Mouse (Mus musculus) T-helper 17 cell (primary cell): ENCODE measurements around the gene Caskin1.

ENCODE experiments used
- in situ Hi-C, 2 experiments: fragments of 300-600 bp; cut with MboI, MseI; formaldehyde crosslinking; loops; 1 replicate in 1 of 2; 2 replicates in 1 of 2; pipeline ENCODE4 v1.15.1; 2025; ENCODE audit warnings: high pct_unique_total_duplicates in 2 of 2

The Caskin1 gene

DNA sequence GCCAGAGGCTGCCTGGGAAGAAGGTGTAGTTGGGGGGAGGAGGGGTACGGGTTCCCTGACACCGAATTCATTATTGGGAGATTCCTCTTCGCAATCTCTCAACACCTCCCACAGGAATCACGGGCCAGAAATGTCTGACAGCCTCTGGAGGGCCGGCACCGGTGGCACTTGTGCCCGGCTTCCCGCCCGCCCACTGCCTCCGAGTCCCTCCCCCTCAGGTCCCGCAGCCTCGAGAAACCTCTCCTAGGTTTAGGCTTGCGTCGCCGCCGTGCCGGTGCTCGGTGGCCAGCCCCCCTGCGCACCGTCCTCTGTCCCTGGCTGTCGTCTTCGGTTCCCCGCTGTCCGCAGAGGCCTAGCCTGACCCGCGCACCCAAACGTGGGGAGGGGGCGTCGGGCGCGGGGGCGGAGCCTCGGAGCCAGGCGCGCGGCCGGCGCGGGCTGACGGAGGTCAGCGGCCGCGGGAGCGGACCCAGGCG, at the start of gene Caskin1:
Gene Caskin1, plus strand, starts transcription at position 416 of the 476 bp plus-strand sequence.
- in situ Hi-C loops: no loop called here

- in situ Hi-C loops: loop anchor here in 1 of 2 experiments (5.0 kb wide), 1 partner anchor 53 kb away; no protein-coding TSS in a partner anchor
Observed at GRCm38 (mm10) chr17:24440377-24440776, 48.0 kb upstream of the Caskin1 start.

GRCm38 (mm10) chr17:24441148-24441547, 47.3 kb upstream of the Caskin1 start:
- in situ Hi-C loops: loop anchor here in 1 of 2 experiments (5.0 kb wide), 1 partner anchor 54 kb away; no protein-coding TSS in a partner anchor

GRCm38 (mm10) chr17:24442107-24442506, 46.3 kb upstream of the Caskin1 start:
- in situ Hi-C loops: loop anchor here in 1 of 2 experiments (5.0 kb wide), 1 partner anchor 55 kb away; no protein-coding TSS in a partner anchor

- in situ Hi-C loops: loop anchor here in 1 of 2 experiments (5.0 kb wide), 1 partner anchor 55 kb away; no protein-coding TSS in a partner anchor
Observed at GRCm38 (mm10) chr17:24442632-24443155, 45.7 kb upstream of the Caskin1 start, which contains the start of gene Dnase1l2. Dnase1l2 (minus strand) TSS chr17:24443105.

GRCm38 (mm10) chr17:24443409-24443808, 45.0 kb upstream of the Caskin1 start:
- in situ Hi-C loops: loop anchor here in 1 of 2 experiments (5.0 kb wide), 1 partner anchor 56 kb away; no protein-coding TSS in a partner anchor

- in situ Hi-C loops: no loop called here
Observed at GRCm38 (mm10) chr17:24446590-24446989, 41.8 kb upstream of the Caskin1 start.

GRCm38 (mm10) chr17:24449507-24449906, 38.9 kb upstream of the Caskin1 start:
- in situ Hi-C loops: no loop called here

- in situ Hi-C loops: loop anchor here in 1 of 2 experiments (25.0 kb wide), 1 partner anchor 1461 kb away; the partner anchor contains the start of gene Rab40c
Observed at GRCm38 (mm10) chr17:24451220-24451619, 37.2 kb upstream of the Caskin1 start.

DNA sequence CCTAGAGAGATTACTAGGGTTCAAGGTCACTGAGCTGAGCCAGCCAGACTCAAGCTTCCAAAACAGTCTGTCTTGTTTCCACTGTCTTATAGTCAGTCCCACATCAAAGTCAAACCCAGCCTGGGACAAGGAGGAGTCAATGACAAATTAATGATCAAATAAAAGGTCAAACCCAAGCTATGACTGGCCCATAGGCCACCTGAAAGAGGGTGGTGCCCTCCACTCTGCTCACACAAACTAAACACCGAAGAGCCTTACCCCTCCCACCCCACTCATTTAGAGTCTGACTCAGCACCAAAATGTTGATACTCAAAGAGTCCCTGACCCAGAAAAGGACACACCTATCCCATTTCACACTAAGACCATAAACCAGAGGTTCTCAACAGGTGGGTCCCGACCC, 35.0 kb upstream of the Caskin1 start:
- in situ Hi-C loops: loop anchor here in 1 of 2 experiments (25.0 kb wide), 1 partner anchor 1459 kb away; the partner anchor contains the start of gene Rab40c

DNA sequence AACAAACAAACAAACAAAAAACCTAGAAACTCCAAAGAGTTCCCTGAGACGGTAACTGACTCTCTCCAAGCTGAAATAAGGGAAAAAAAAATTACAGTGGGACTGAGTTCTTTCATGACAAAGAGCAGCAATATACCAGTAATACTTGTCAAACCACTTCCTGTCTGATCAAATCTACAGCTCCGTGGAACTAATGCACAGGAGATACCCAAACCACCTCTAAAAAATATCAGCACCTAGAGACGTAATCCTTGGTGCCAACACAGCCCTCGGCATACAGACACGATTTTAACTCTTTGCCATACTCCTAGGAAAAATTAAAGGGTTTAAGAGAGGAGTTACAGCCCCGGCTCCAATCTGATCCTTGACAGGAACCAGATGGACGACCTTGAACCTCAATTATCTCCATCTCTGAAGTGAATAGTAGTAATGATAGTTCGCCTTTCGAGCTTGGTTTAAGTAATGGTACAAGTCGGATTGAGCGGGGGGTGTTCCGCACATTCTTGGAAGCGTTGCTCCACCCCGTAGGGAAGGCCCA, 34.1 kb upstream of the Caskin1 start:
- in situ Hi-C loops: loop anchor here in 1 of 2 experiments (25.0 kb wide), 1 partner anchor 1458 kb away; the partner anchor contains the start of gene Rab40c

GRCm38 (mm10) chr17:24454756-24455522, 33.5 kb upstream of the Caskin1 start:
- in situ Hi-C loops: loop anchor here (5.0 to 25.0 kb wide), 2 partner anchors 973 to 1457 kb away; partner anchors contain the start of gene Rab40c (in 1 of the 2)

- in situ Hi-C loops: loop anchor here (5.0 to 25.0 kb wide), 2 partner anchors 973 to 1457 kb away; partner anchors contain the start of gene Rab40c (in 1 of the 2)
Observed at GRCm38 (mm10) chr17:24455523-24456206, 32.7 kb upstream of the Caskin1 start.

GRCm38 (mm10) chr17:24461580-24461979, 26.8 kb upstream of the Caskin1 start:
- in situ Hi-C loops: loop anchor here in 1 of 2 experiments (25.0 kb wide), 1 partner anchor 1451 kb away; the partner anchor contains the start of gene Rab40c

DNA sequence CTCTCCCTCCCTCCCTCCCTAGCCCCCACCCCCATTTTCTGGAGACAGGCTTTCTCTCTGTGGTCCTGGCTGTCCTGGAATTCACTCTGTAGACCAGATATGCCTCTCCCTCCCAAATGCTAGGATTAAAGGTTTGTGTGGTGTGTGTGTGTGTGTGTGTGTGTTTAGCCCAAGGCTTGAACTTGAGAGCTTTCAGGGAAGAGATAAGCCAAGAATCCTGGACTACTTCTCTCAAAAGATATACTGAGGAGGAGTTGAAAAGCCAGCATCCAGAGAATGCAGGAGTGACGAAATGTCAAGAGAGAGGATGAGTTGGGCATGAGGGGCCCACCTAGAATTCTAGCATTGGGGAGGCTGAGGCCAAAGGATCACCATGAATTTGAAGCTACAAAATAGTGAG, 25.5 kb upstream of the Caskin1 start:
- in situ Hi-C loops: loop anchor here in 1 of 2 experiments (25.0 kb wide), 1 partner anchor 1449 kb away; the partner anchor contains the start of gene Rab40c

- in situ Hi-C loops: loop anchor here in 1 of 2 experiments (25.0 kb wide), 1 partner anchor 1449 kb away; the partner anchor contains the start of gene Rab40c
Observed at GRCm38 (mm10) chr17:24463374-24464133, 24.8 kb upstream of the Caskin1 start.

DNA sequence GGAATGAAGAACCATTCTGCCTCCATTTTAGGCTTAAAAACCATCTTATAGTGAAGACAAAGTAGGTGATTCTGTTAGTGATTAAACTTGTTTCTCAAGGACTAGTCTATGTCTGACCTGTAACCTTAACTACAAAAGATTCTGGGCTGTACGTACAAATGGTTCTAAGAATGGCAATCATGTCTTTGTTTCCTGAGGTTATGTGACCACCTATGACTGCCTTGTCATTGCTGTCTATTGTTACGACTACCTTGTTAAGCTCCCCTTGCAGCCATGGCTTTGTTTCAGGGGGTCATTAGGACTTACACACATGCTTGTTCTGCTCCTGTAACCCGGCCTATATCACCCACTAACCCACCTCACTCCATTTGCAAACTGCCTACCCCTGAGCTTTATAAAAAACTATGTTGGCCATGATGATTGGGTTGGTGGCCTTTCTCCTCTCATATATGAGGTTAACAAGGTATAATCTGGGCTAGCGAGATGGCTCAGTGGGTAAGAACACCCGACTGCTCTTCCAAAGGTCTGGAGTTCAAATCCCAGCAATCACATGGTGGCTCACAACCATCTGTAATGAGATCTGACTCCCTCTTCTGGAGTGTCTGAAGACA, 19.7 kb upstream of the Caskin1 start:
- in situ Hi-C loops: loop anchor here in 1 of 2 experiments (25.0 kb wide), 1 partner anchor 1444 kb away; the partner anchor contains the start of gene Rab40c

DNA sequence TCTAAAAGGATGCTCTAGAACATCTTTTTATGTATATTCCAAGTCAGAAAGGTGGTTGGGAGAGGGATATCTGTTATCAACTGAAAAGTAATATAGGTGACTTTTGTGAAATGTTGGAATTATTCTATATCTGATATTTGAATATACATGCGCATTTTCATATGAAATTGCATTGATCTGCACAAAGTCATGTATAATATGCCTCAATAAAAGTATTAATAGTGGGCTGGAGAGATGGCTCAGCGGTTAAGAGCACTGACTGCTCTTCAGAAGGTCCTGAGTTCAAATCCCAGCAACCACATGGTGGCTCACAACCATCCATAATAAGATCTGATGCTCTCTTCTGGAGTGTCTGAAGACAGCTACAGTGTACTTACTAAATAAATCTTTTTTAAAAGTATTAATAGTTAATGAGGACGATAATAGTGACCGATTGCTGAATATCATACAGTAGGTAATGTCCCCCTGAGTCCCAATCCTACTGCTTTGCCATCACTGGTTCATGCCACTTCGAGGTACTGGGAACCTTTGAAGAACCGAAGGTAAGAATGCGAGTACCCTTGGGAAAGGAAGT, 19.0 kb upstream of the Caskin1 start:
- in situ Hi-C loops: loop anchor here in 1 of 2 experiments (25.0 kb wide), 1 partner anchor 1443 kb away; the partner anchor contains the start of gene Rab40c
